Mouse (Mus musculus) gastrocnemius, postnatal 4 days (tissue): Measurements from ENCODE around the gene Bcas3. TPM values are rescaled to one million over a fixed set of nuclear protein-coding genes. Genes with fewer than 3 reads are reported as not detected.

Experiments
- DNase-seq, 2 experiments: peaks; one replicate each; pipeline ENCODE4 v3.0.0; 2021 to 2022; ENCODE audit warnings: low spot score in 2 of 2, mixed read lengths in 2 of 2
- long read RNA-seq, 2 experiments: library from polyadenylated mRNA; stranded (forward); transcript quantifications; one replicate each; pipeline ENCODE4 v2.0.0; 2021
- total RNA-seq, 2 experiments: library from RNA; stranded (reverse); gene quantifications; 2 replicates each; pipeline ENCODE4 v1.2.3; 2021

The Bcas3 gene
- 10 to 100 TPM; 37.5 to 47.1 TPM for total RNA-seq
- long read RNA-seq, experiment 1, partial matches to known transcripts: 2 of 29 reads
- long read RNA-seq, experiment 1, other reads (novel, unspliced or antisense): 27 of 29 reads
- long read RNA-seq, experiment 2, partial matches to known transcripts: 0 of 27 reads
- long read RNA-seq, experiment 2, other reads (novel, unspliced or antisense): 27 of 27 reads

- peak; percentile 94 to 98 for DNase-seq
Observed at GRCm38 (mm10) chr11:85352539-85353380, at the start of gene Bcas3. Gene Bcas3, plus strand, starts transcription at chr11:85353167.

GRCm38 (mm10) chr11:85306577-85307260 lies 46.2 kb upstream of the Bcas3 start:
- DNase-seq: no peak

GRCm38 (mm10) chr11:85308799-85309198 lies 44.2 kb upstream of the Bcas3 start:
- no peak for DNase-seq

GRCm38 (mm10) chr11:85310407-85310712 lies 42.6 kb upstream of the Bcas3 start:
- no peak for DNase-seq

- peak; percentile 99 for DNase-seq
Observed at GRCm38 (mm10) chr11:85310713-85311574, 42.0 kb upstream of the Bcas3 start, which contains the start of gene Ppm1d. Gene Ppm1d, plus strand, starts transcription at chr11:85311244.

GRCm38 (mm10) chr11:85311645-85312490 lies 41.1 kb upstream of the Bcas3 start:
- peak in 1 of 2 experiments; percentile 28 for DNase-seq

GRCm38 (mm10) chr11:85312818-85313217 lies 40.1 kb upstream of the Bcas3 start:
- peak; percentile 42 to 64 for DNase-seq

- no peak for DNase-seq
Observed at GRCm38 (mm10) chr11:85313361-85313760, 39.6 kb upstream of the Bcas3 start.

- no peak for DNase-seq
Observed at GRCm38 (mm10) chr11:85323567-85324330, 29.2 kb upstream of the Bcas3 start.

- no peak for DNase-seq
Observed at GRCm38 (mm10) chr11:85328717-85329116, 24.2 kb upstream of the Bcas3 start.

- no peak for DNase-seq
Observed at GRCm38 (mm10) chr11:85329167-85329894, 23.6 kb upstream of the Bcas3 start.

GRCm38 (mm10) chr11:85334778-85335177 lies 18.2 kb upstream of the Bcas3 start:
- DNase-seq: peak in 1 of 2 experiments; percentile 33

- DNase-seq: no peak
Observed at GRCm38 (mm10) chr11:85339173-85339831, 13.7 kb upstream of the Bcas3 start.

GRCm38 (mm10) chr11:85340070-85340616 lies 12.8 kb upstream of the Bcas3 start:
- DNase-seq: no peak

GRCm38 (mm10) chr11:85353819-85354218 lies 852 bp downstream of the Bcas3 start:
- no peak for DNase-seq

GRCm38 (mm10) chr11:85359641-85360040 lies 6.7 kb downstream of the Bcas3 start:
- DNase-seq: no peak

- no peak for DNase-seq
Observed at GRCm38 (mm10) chr11:85361621-85362020, 8.7 kb downstream of the Bcas3 start.

- DNase-seq: no peak
Observed at GRCm38 (mm10) chr11:85366168-85366567, 13.2 kb downstream of the Bcas3 start.
